Mouse (Mus musculus) right cerebral cortex, adult 18-20 months (tissue): ENCODE data around the gene Theg.

Experiments used
- DNase-seq: peaks from one replicate; pipeline ENCODE4 v3.0.0; 2022; ENCODE audit warnings: mixed read lengths

Theg gene

GRCm38 (mm10) chr10:79590702-79591101 is 3.6 kb upstream of the Theg start:
- DNase-seq: no peak

DNA sequence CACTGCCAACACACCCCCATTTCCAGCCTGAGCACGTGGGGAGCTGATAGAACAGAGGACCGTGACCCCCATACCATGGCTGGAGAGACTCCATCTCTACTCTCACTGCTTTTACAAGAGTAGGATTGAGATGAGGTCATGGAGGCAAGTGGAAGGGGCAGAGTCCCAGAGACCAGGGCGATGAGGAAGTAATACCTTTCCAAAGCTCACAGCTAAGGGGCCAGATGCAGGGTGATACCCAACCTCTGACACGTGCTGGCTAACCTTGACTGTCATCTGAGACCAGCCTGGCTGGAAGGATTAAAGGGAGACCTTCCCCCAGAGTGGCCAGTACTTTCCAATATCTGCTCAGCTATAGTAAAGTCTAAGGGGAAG is 608 bp upstream of the Theg start:
- DNase-seq: no peak

- DNase-seq: no peak
Observed at GRCm38 (mm10) chr10:79586243-79586642, 888 bp downstream of the Theg start.

GRCm38 (mm10) chr10:79585723-79586122 is 1.4 kb downstream of the Theg start:
- no peak for DNase-seq

GRCm38 (mm10) chr10:79585136-79585535 is 2.0 kb downstream of the Theg start:
- DNase-seq: no peak

DNA sequence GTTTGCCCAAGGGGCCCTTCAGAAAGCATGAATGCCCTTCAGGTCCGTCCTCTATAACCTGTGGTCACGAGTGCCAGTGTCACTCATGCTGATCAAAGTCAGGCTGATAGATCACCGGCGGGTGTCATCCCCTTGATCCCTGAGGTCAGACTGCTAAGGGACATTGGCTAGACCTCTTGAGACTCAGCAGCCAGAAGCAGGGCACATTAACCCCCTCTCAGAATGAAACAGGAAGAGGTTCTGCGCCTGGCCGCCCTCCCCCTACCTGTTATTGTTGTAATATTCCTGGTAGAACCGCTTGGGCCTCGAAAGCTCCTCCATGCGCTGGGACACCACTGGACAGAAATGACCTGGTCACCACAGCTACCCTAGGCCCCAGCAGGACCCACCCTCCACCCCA is 2.7 kb downstream of the Theg start:
- DNase-seq: no peak

- DNase-seq: no peak
Observed at GRCm38 (mm10) chr10:79584021-79584420, 3.1 kb downstream of the Theg start.

- DNase-seq: no peak
Observed at GRCm38 (mm10) chr10:79581501-79581900, 5.6 kb downstream of the Theg start.

GRCm38 (mm10) chr10:79580811-79581210 is 6.3 kb downstream of the Theg start:
- no peak for DNase-seq

DNA sequence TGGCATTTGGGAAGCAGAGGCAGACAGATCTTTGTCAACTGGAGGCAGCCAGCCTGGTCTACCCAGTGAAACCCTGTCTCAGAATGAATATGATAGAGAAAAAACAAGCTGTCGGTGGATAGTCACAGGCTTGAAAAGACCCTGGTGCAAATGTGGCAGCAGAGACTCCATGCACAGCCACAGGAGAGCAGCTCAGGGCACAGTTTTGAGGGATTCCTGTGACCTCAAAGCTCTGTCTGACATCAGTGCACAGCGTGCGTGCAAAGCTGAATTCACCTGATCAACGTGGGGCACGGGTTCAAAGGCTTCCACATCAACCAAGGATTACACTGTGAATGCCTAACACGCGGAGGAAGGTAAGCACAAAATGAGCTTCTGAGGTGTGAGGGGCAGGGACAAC is 6.8 kb downstream of the Theg start:
- no peak for DNase-seq

GRCm38 (mm10) chr10:79579781-79580180 is 7.3 kb downstream of the Theg start:
- DNase-seq: no peak

GRCm38 (mm10) chr10:79578891-79579290 is 8.2 kb downstream of the Theg start:
- DNase-seq: no peak

DNA sequence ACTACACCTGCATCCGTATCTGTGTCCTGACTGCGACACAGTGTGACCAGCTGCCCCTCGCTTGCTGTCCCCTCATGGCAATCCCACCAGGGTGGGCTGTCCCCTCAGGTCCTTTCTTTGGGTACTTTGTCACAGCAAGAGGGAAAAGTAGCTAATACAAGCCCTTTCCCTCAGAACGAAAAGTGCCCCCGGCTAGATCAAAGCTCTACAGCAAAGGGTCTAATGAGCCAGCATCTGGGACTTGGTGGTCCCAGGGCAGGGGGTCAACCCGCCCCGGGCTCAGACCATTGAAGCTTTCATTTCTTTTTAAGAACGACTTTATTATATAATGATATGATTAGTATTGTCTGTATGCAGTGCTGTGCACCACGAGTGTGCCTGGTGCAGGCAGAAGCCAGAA is 8.9 kb downstream of the Theg start:
- no peak for DNase-seq

GRCm38 (mm10) chr10:79577376-79577775 is 9.8 kb downstream of the Theg start:
- DNase-seq: no peak

DNA sequence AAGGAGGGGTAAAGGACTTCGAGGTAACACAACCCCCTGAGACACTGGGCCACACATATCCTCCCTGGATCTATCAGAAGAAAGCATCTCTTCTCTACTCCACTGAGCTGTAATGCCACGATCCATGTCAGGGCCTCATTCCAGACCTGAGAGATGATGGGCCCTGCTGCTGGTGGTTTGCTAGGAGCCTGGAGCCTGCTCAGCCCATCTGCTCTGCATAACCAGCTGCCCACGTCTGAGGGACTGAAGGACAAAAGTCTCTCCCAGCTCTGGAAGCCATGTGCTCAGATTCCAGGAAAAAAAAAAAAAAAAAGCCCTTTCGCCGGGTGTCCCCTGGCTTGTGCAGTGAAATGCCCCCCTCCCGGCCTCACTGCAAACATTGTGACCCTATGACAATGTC is 11.4 kb downstream of the Theg start:
- DNase-seq: peak; percentile 45

GRCm38 (mm10) chr10:79574796-79575195 is 12.3 kb downstream of the Theg start:
- no peak for DNase-seq

- DNase-seq: no peak
Observed at GRCm38 (mm10) chr10:79574350-79574749, 12.8 kb downstream of the Theg start.

DNA sequence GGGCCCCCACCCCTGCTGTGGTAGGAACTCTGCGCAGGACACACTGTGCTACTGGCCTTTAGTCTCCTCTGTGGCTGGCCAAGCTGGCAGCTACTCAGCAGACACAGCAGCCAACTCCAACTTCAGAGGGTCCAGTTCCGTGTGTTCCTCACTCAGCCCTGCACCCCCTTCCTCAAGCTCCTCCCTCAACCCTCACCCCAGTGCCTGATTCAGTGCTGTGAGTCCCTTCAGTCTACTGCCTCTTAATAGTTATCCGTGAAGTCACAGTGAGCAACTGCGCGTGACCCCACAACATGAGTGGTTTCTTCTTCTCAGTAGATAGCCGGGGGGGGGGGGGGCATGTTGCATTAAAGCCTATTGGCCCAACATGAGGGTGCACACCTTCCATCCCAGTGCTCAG is 13.5 kb downstream of the Theg start:
- no peak for DNase-seq

- DNase-seq: no peak
Observed at GRCm38 (mm10) chr10:79571314-79571713, 15.8 kb downstream of the Theg start.

DNA sequence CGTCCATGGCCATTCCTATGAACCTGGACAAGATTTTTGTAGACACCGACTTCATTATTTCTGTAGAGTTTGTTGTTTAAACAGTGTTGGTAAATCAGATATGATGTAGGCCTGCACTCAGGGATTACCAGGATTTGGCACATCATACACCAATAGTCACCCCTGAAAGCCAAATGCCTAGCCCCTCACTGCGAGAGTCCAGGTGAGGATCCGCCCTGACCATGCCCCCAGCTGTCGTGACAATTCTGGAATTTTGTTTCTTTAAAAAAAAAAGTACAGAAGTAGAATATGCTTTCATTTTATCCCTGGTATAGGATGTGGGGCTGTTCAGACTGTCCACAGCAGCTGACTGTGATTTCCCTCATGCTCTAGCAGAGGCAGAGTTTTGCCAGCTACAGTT is 17.2 kb downstream of the Theg start:
- no peak for DNase-seq

- DNase-seq: no peak
Observed at GRCm38 (mm10) chr10:79559716-79560115, 27.4 kb downstream of the Theg start.

DNA sequence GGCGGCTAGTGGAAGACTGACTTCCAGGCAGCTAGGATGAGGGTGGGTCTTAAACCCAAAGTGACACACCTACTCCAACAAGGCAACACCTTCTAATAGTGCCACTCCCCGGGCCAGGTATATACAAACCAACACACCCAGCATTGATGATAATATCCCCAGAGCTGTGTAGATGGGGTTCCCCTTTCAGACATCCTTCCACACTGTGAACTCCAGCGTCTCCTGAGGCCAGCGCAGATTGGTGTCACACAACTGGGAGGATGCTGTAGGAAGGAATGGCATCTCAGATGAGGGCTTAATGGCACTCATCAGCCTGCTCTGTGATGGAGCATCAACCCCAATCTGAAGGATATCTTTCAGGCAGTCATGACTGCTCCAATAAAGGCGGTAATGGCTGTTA is 29.6 kb downstream of the Theg start:
- DNase-seq: no peak

GRCm38 (mm10) chr10:79556951-79557350 is 30.2 kb downstream of the Theg start:
- DNase-seq: no peak

DNA sequence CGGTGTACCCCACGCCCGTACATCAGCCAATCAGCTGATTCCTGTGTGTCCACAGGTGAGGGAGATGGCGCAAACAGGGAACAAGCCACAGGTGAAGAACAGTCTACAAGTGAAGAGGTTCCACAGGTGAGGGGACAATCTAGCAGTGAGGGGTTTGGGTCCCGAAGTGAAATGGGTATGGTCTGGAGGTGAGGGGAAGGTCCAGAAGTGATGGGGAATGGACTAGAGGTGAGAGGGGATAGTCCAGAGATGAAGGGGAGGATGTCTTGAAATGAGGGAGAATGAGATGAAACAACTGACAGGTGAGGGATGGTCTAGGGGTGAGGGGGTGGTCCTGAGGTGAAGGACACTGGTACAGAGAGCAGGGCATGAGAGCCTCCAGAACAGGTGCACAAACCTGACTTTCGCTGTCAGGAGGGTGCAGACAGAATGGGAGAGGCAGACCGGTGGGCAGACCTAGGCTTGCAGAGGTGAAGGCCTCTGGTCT is 31.9 kb downstream of the Theg start:
- DNase-seq: no peak

GRCm38 (mm10) chr10:79554330-79555237 is 32.5 kb downstream of the Theg start, which contains the start of gene Mier2:
Mier2 (minus strand) TSS chr10:79555199.
- peak; percentile 86 for DNase-seq
